Mouse (Mus musculus) embryonic facial prominence, embryonic 14.5 days (tissue): ENCODE measurements around the gene Pcsk4. TPM values are rescaled to one million over a fixed set of nuclear protein-coding genes. Genes with fewer than 3 reads are reported as not detected.

Experiments
- ATAC-seq: fragments of 200-750 bp; cut with Nextera tagmentation; 2 replicates; pipeline ENCODE4 v1.8.0; 2017; ENCODE audit warnings: low read depth, moderate number of reproducible peaks, moderate TSS enrichment
- DNase-seq: peaks from one replicate; pipeline ENCODE4 v3.0.0-alpha.2; 2015; ENCODE audit warnings: low spot score
- H3K27ac ChIP-seq: fragments of 300-500 bp; sonication (generic); replicated peaks from 2 replicates; pipeline ENCODE4 v1.5.1; 2014; ENCODE audit warnings: low read depth, mild to moderate bottlenecking, low read length, moderate library complexity
- H3K27me3 ChIP-seq: fragments of 300-500 bp; sonication (generic); replicated peaks from 2 replicates; pipeline ENCODE4 v1.6.1; 2014; ENCODE audit warnings: low read length; ENCODE audit not compliant: control insufficient read depth, insufficient read depth
- H3K36me3 ChIP-seq: fragments of 300-500 bp; sonication (generic); 2 replicates; pipeline ENCODE4 v1.6.1; 2014; ENCODE audit warnings: low read length, mixed read lengths; ENCODE audit not compliant: control insufficient read depth, insufficient read depth
- H3K4me1 ChIP-seq: fragments of 300-500 bp; sonication (generic); 2 replicates; pipeline ENCODE4 v1.6.1; 2014; ENCODE audit warnings: antibody characterized with exemption, low read length; ENCODE audit not compliant: control insufficient read depth, insufficient read depth
- H3K4me2 ChIP-seq: fragments of 300-500 bp; sonication (generic); 2 replicates; pipeline ENCODE4 v1.6.1; 2014; ENCODE audit warnings: low read depth, mild to moderate bottlenecking, low read length, moderate library complexity, mixed read lengths
- H3K4me3 ChIP-seq: fragments of 300-500 bp; sonication (generic); 2 replicates; pipeline ENCODE4 v1.5.1; 2014; ENCODE audit warnings: low read depth, mild to moderate bottlenecking, low read length
- H3K9ac ChIP-seq: fragments of 300-500 bp; sonication (generic); 2 replicates; pipeline ENCODE4 v1.6.1; 2014; ENCODE audit warnings: low read depth, mild to moderate bottlenecking, low read length, moderate library complexity, mixed read lengths
- H3K9me3 ChIP-seq: fragments of 300-500 bp; sonication (generic); 2 replicates; pipeline ENCODE4 v1.6.1; 2016; ENCODE audit warnings: low read length; ENCODE audit not compliant: control insufficient read depth
- WGBS: fragments of 180-500 bp; shearing (Covaris S2); extraction: QIAGEN DNeasy Blood & Tissue Kit; methylation state at CpG from one replicate; pipeline ENCODE4 v1.1.7; 2014; 5-methylcytosine and 5-hydroxymethylcytosine counted together
- polyA plus RNA-seq: library from polyadenylated mRNA; unstranded; fragments of >200 nt; fragmentation: Nextera tagmentation; extraction: Ambion mirVana; gene quantifications from 2 replicates; pipeline ENCODE4 v1.2.1, GENCODE M21; 2014

The Pcsk4 gene
- polyA plus RNA-seq, 1 experiment from 2014 or later: 1.7 TPM

DNA sequence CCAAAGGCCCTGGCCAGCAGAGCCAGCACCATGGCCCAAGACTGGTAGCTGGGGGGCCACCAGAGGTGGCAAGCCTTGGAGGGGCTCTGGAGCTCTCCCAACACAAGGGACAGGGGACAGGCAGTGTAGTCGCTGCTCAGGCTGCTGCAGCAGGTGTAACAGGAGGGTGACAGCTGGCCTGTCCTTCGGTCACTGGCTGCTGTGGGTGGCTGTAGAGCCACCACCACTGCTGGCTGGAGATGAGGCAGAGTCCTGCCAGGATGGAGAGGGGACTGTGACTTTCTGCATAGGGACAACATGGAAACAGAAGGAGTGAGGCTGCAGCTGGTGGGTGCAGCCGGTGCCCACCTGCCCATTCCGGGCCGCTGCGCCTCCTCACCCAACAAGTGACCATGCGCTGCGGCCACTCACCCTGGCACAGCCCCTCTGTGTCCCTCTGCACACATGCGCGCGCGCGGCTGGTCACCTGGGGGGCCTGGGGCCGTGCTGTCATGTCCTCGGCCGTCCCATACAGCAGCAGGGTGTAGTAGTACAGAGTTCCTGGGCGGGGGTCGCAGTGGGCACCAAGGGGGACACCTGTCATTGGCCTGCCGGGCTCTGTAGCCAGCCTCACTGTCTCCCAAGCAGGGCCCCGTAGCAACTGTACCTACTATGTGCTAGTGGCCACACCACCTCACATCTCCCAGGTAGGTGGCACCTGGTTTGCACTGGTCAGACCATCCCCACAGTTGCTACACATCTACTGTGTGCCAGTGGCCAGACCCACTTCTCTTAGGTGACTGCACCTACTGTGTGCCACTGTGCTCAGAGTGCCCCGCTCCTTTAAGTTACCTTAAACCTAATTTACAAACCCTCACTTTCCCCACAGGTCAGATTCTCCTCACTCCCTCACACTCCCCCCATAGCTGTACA lies 7.4 kb downstream of the Pcsk4 start:
- DNase-seq: no peak
- Histone ChIP-seq H3K27ac (no peak overlapping the region), H3K27me3 (peaks cover 4% of the 10 kb centered on the region; the same call in 1 of the 2 replicates), H3K9ac (no peak overlapping the region), H3K36me3 (peaks cover 10% of the 10 kb centered on the region; the same call in 1 of the 2 replicates), H3K4me2 (peak overlapping the region; percentile 98), H3K4me1 (peaks cover 8% of the 10 kb centered on the region), H3K4me3 (peak overlapping the region; percentile 62; the same call in 1 of the 2 replicates), H3K9me3 (no peaks in the 10 kb centered on the region)
- ATAC-seq: no peak
- 91% methylated on average over 16 of the region's 21 CpGs for WGBS

DNA sequence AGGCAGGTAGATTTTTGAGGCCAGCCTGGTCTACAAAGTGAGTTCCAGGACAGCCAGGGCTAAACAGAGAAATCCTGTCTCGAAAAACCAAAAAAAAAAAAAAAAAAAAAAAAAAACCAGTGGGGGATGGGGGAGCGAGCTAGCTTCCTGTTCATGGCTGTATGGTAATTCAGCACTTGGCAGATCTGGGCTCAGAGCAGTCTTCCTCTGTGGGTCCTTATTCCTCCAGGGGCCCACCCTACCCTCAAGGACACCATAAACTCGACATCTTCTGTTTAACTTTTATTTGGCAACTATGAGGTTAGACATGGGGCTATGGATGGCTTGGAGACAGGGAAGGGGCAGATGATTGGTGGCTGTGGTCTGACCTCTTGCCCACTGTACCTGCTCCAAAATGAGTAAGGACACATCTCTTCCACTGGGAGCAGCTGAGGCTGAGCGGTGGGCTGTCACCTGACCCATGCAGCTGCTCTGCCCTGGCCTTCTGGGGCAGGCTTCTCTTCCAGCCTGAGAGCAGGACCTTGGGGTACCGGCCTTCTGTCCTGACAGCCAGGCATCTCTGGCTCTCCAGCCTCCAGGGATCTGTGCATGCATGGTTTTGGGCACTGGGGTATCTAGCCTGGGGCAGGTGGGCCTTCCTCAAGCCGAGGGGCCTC lies 8.2 kb downstream of the Pcsk4 start:
- Histone ChIP-seq H3K27ac (no peak overlapping the region), H3K4me2 (no peak overlapping the region), H3K4me3 (no peak overlapping the region), H3K9ac (no peak overlapping the region), H3K4me1 (peaks cover 8% of the 10 kb centered on the region), H3K9me3 (no peaks in the 10 kb centered on the region), H3K27me3 (peaks cover 12% of the 10 kb centered on the region), H3K36me3 (peaks cover 10% of the 10 kb centered on the region; the same call in 1 of the 2 replicates)
- ATAC-seq: no peak
- no peak for DNase-seq
- 76% methylated on average over 5 of the region's 6 CpGs for WGBS

DNA sequence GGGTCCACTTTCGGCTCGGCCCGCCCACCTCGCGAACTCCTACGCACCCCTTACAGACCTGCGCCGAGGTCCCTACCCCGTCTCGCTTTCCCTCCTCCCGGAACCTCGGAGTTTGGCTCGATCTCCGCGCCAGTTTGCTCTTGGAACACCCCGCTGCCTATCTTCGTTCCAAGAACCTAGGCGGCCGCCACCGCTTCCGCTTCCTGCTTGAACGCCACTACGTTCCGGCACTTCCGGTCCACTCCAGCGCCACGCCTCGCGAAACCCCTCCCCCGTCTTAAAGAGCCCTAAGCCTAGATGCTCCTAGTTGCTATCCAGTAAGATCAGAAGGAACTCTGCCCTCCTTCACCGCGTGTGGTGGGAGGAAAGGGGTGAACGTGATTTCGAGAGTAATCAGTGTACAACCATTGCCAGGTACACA lies 8.9 kb downstream of the Pcsk4 start, which contains the start of gene 2310011J03Rik:
Gene 2310011J03Rik, minus strand, starts transcription at position 198 of the 421 bp plus-strand sequence.
- no peaks in the 10 kb centered on the region for H3K9me3 ChIP-seq
- H3K4me2 ChIP-seq: peak within 1 kb of the TSS; percentile 71
- peak within 1 kb of the TSS; percentile 78 for H3K4me3 ChIP-seq
- ATAC-seq (peak; percentile 67), DNase-seq (peak; percentile 96)
- WGBS: under 1% methylated on average over 25 of the region's 34 CpGs
- H3K36me3 ChIP-seq: peaks cover 10% of the 10 kb centered on the region; the same call in 1 of the 2 replicates
- H3K27ac ChIP-seq: peak within 1 kb of the TSS; percentile 80
- H3K9ac ChIP-seq: peak within 1 kb of the TSS; percentile 76
- H3K4me1 ChIP-seq: peaks cover 8% of the 10 kb centered on the region
- H3K27me3 ChIP-seq: peaks cover 20% of the 10 kb centered on the region

DNA sequence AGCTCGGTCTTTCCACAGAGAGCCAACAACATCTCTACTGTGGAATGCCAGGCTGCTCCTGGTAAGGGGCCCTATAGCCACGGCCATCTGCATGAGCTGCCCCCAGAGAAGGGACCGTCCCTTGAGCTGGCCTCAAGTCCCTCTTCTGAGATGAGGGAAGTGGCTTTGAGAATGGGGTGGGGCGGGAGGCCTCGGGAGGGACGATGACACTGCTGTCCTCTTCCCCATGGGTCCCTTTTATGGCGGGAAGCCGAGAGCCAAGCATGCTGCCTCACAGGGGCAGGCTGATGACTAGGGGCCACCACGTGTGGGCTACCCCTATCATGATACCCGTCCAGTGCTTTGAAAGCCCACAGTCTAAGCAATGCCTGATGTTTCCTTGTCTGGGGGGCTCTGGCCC lies 12.3 kb downstream of the Pcsk4 start:
- Histone ChIP-seq H3K36me3 (peaks cover 10% of the 10 kb centered on the region; the same call in 1 of the 2 replicates), H3K9me3 (no peaks in the 10 kb centered on the region), H3K27ac (no peak overlapping the region), H3K27me3 (peaks cover 53% of the 10 kb centered on the region), H3K4me1 (peaks cover 3% of the 10 kb centered on the region; the same call in 1 of the 2 replicates), H3K9ac (no peak overlapping the region), H3K4me2 (no peak overlapping the region), H3K4me3 (no peak overlapping the region)
- ATAC-seq: no peak
- DNase-seq: no peak
- WGBS: 56% methylated on average over 9 of the region's 10 CpGs

DNA sequence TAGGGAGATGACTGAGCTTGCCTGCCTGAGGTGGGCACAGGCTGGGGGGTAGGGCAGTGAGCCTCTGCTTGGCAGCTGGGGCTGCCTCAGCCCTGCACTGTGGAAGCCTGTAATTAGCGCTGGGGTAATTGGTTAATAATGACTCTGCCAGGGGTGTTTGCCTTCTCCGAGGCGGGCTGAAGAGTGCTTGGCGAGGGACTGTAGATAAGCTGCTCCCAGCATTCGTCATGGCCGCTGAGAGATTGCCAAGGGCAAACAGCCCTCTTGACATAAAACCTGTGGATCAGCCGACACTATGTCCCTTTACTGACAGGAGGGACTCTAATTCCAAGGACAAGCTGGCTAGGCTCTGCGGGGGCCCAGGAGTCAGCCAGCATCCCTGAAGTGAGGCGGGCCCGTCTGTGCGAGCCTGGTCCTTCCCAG lies 12.9 kb downstream of the Pcsk4 start:
- Histone ChIP-seq H3K4me3 (no peak overlapping the region), H3K4me2 (no peak overlapping the region), H3K27ac (no peak overlapping the region), H3K9ac (no peak overlapping the region), H3K9me3 (no peaks in the 10 kb centered on the region), H3K27me3 (peaks cover 60% of the 10 kb centered on the region), H3K4me1 (peaks cover 3% of the 10 kb centered on the region; the same call in 1 of the 2 replicates), H3K36me3 (peaks cover 15% of the 10 kb centered on the region; the same call in 1 of the 2 replicates)
- DNase-seq (no peak), ATAC-seq (no peak)
- WGBS: 31% methylated on average over 11 of the region's 11 CpGs

DNA sequence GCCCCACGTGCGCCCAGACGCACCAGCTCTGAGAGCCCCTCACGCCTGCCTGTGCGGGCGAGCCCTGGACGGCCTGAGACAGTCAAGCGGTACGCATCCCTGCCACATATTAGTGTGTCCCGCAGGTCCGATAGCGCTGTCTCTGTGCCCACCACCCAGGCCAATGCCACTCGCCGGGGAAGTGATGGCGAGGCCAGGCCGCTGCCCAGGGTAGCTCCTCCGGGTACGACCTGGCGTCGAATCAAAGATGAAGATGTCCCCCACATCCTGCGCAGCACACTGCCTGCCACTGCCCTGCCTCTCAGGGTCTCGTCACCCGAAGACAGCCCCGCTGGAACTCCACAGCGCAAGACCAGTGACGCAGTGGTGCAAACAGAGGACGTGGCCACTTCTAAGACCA lies 14.0 kb downstream of the Pcsk4 start:
- Histone ChIP-seq H3K36me3 (peaks cover 16% of the 10 kb centered on the region; the same call in 1 of the 2 replicates), H3K27me3 (peaks cover 67% of the 10 kb centered on the region), H3K4me2 (no peak overlapping the region), H3K4me1 (peaks cover 3% of the 10 kb centered on the region; the same call in 1 of the 2 replicates), H3K9ac (no peak overlapping the region), H3K27ac (no peak overlapping the region), H3K4me3 (no peak overlapping the region), H3K9me3 (no peaks in the 10 kb centered on the region)
- DNase-seq (no peak), ATAC-seq (no peak)
- 58% methylated on average over 21 of the region's 27 CpGs for WGBS

DNA sequence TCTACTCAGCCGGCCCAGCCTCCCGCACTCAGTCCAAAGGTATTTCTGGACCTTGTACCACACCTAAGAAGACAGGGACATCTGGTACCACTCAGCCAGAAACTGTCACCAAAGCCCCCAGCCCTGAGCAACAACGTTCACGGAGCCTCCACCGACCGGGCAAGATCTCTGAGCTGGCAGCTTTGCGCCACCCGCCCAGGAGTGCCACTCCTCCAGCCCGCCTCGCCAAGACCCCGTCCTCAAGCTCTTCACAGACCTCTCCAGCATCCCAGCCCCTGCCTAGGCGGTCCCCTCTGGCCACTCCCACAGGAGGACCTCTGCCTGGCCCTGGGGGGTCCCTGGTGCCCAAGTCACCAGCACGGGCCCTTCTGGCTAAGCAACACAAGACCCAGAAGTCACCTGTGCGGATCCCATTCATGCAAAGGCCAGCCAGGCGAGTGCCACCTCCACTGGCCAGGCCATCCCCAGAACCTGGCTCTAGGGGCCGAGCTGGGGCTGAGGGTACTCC lies 14.8 kb downstream of the Pcsk4 start:
- H3K27me3 ChIP-seq: peaks cover 67% of the 10 kb centered on the region
- H3K4me1 ChIP-seq: peaks cover 2% of the 10 kb centered on the region; the same call in 1 of the 2 replicates
- no peak overlapping the region for H3K4me3 ChIP-seq
- no peak for ATAC-seq
- no peak overlapping the region for H3K4me2 ChIP-seq
- no peak for DNase-seq
- WGBS: 56% methylated on average over 15 of the region's 16 CpGs
- 0 out of 2 replicates have a peak overlapping the region, but pooled peaks have one; percentile 6 for H3K9ac ChIP-seq
- peaks cover 17% of the 10 kb centered on the region; the same call in 1 of the 2 replicates for H3K36me3 ChIP-seq
- H3K9me3 ChIP-seq: no peaks in the 10 kb centered on the region
- no peak overlapping the region for H3K27ac ChIP-seq

DNA sequence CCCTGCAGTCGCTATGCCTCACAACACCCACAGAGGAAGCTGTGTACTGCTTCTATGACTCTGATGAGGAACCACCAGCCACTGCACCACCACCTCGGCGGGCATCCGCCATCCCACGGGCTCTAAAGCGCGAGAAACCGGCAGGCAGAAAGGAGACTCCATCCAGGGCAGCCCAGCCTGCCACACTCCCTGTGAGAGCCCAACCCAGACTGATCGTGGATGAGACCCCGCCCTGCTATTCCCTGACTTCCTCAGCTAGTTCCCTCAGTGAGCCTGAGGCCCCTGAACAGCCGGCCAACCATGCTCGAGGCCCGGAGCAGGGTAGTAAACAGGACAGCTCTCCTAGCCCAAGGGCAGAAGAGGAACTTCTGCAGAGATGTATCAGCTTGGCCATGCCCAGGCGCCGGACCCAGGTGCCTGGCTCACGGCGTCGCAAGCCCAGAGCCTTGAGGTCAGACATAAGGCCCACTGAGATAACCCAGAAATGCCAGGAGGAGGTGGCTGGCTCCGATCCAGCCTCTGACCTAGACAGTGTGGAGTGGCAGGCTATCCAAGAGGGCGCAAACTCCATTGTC lies 15.6 kb downstream of the Pcsk4 start:
- peaks cover 73% of the 10 kb centered on the region for H3K27me3 ChIP-seq
- 0 out of 2 replicates have a peak overlapping the region, but pooled peaks have one; percentile 6 for H3K9ac ChIP-seq
- H3K4me1 ChIP-seq: no peaks in the 10 kb centered on the region
- H3K36me3 ChIP-seq: peaks cover 21% of the 10 kb centered on the region; the same call in 1 of the 2 replicates
- H3K27ac ChIP-seq: no peak overlapping the region
- ATAC-seq (no peak), DNase-seq (no peak)
- H3K9me3 ChIP-seq: no peaks in the 10 kb centered on the region
- H3K4me3 ChIP-seq: no peak overlapping the region
- H3K4me2 ChIP-seq: no peak overlapping the region
- WGBS: 45% methylated on average over 13 of the region's 20 CpGs
